Mouse (Mus musculus) hindbrain, embryonic 10.5 days (tissue): ENCODE measurements around the gene Setd7. TPM values are rescaled to one million over a fixed set of nuclear protein-coding genes. Genes with fewer than 3 reads are reported as not detected.

Experiments
- DNase-seq: peaks from one replicate; pipeline ENCODE4 v3.0.0-alpha.2; 2017; ENCODE audit warnings: low spot score
- H3K27ac ChIP-seq: fragments of 300-500 bp; sonication (generic); 2 replicates; pipeline ENCODE4 v1.5.1; 2016; ENCODE audit warnings: mild to moderate bottlenecking, moderate library complexity
- H3K27me3 ChIP-seq: fragments of 300-500 bp; sonication (generic); 2 replicates; pipeline ENCODE4 v1.6.1; 2016; ENCODE audit warnings: mild to moderate bottlenecking; ENCODE audit not compliant: poor library complexity, insufficient read depth, severe bottlenecking
- H3K36me3 ChIP-seq: fragments of 300-500 bp; sonication (generic); 2 replicates; pipeline ENCODE4 v1.6.1; 2016; ENCODE audit warnings: mild to moderate bottlenecking, moderate library complexity
- H3K4me1 ChIP-seq: fragments of 300-500 bp; sonication (generic); replicated peaks from 2 replicates; pipeline ENCODE4 v1.6.1; 2016; ENCODE audit warnings: mild to moderate bottlenecking
- H3K4me3 ChIP-seq: fragments of 300-500 bp; sonication (generic); 2 replicates; pipeline ENCODE4 v1.5.1; 2016; ENCODE audit warnings: mild to moderate bottlenecking, moderate library complexity
- H3K9me3 ChIP-seq: fragments of 300-500 bp; sonication (generic); 2 replicates; pipeline ENCODE4 v1.6.1; 2016; ENCODE audit warnings: mild to moderate bottlenecking, moderate library complexity
- WGBS: fragments of 180-500 bp; shearing (Covaris S2); methylation state at CpG from one replicate; pipeline ENCODE4 v1.1.7; 2016; 5-methylcytosine and 5-hydroxymethylcytosine counted together
- polyA plus RNA-seq: library from polyadenylated mRNA; unstranded; fragments of >200 nt; fragmentation: Nextera tagmentation; extraction: Ambion mirVana; gene quantifications from 2 replicates; pipeline ENCODE4 v1.2.1, GENCODE M21; 2016

Gene Setd7
- polyA plus RNA-seq, 1 experiment from 2014 or later: 3.0 TPM

DNA sequence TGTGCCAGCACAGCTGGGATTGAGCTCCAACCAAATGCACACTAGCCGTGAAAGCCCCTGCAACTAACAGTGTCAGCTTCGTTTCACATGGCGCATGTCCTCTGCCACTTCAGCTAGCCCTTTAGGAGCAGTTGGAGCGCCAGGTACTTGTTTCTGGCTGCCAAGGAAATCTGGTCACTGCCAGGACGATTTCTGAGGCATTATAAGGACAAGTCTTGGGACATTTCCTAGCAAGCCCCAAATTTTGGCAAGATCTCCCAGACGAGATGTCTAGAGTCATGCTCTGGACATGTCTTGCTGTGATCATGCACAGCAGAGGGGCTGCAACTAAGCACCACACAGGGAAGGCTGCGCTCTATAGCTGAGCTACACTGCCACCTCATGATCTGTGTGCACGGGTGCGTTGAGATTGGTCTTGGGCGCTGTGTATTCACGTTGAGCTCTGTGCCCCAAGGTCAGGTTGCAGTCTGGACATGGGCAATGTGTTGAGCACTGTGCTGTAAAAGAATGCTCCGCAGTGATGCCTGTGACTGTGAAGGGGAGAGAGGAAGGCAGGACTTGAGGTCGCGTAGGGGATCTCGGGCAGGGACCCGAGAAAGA is 35.4 kb downstream of the Setd7 start:
- WGBS: 88% methylated on average over 16 of the region's 16 CpGs
- no peak for DNase-seq

DNA sequence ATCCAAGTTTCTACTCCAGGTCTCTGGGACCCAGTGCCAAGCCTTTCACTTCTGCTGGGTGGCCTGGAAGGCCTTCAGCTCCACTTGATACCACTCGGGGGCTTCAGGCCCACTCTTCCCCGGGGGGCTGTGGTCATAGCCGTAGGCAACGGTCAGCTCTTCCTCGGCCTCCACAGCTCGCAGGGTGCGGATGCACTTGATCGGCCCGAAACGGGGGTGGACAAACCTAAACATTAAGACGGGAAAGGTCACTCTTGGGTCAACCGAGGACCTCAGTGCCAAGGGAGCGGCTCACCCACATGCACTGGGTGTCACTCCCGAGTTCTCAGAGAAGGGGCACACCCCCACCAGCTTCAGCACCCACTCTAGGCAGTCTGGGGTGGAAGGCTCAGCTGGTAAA is 39.4 kb downstream of the Setd7 start:
- H3K36me3 ChIP-seq: peaks cover 73% of the 10 kb centered on the region

More for the DNA sequence above, 35.4 kb downstream of the Setd7 start:
- Histone ChIP-seq H3K27ac (no peak overlapping the region), H3K4me1 (no peaks in the 10 kb centered on the region), H3K4me3 (no peak overlapping the region), H3K9me3 (no peaks in the 10 kb centered on the region), H3K27me3 (no peaks in the 10 kb centered on the region), H3K36me3 (peaks cover 99% of the 10 kb centered on the region)

DNA sequence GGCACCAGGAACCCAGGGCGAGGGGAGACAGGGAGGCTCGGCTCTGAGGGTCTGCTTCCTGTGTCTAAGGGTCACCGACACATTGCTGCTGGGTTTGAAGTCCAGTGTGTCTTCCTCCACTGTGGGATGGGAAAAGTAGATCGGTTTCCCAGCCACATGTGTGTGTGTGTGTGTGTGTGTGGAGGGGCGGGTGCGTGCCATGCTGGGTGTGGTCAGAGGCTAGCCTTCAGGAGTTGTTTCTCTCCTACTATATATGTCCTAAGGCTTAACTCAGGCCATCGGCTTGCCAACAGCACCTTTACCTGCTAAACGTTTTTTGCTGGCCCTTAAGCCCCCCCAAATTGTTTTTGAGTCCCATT is 41.9 kb downstream of the Setd7 start:
- no peaks in the 10 kb centered on the region for H3K9me3 ChIP-seq
- no peak overlapping the region for H3K4me3 ChIP-seq
- H3K36me3 ChIP-seq: peaks cover 48% of the 10 kb centered on the region
- no peaks in the 10 kb centered on the region for H3K27me3 ChIP-seq
- 68% methylated on average over 8 of the region's 8 CpGs for WGBS
- DNase-seq: no peak
- peak overlapping the region; percentile 50; the same call in 1 of the 2 replicates for H3K27ac ChIP-seq
- peaks cover 11% of the 10 kb centered on the region for H3K4me1 ChIP-seq

More for the DNA sequence above, 39.4 kb downstream of the Setd7 start:
- no peak overlapping the region for H3K27ac ChIP-seq
- no peaks in the 10 kb centered on the region for H3K27me3 ChIP-seq
- no peaks in the 10 kb centered on the region for H3K9me3 ChIP-seq
- H3K4me3 ChIP-seq: no peak overlapping the region
- peaks cover 11% of the 10 kb centered on the region for H3K4me1 ChIP-seq
- DNase-seq: no peak
- WGBS: 92% methylated on average over 14 of the region's 14 CpGs

DNA sequence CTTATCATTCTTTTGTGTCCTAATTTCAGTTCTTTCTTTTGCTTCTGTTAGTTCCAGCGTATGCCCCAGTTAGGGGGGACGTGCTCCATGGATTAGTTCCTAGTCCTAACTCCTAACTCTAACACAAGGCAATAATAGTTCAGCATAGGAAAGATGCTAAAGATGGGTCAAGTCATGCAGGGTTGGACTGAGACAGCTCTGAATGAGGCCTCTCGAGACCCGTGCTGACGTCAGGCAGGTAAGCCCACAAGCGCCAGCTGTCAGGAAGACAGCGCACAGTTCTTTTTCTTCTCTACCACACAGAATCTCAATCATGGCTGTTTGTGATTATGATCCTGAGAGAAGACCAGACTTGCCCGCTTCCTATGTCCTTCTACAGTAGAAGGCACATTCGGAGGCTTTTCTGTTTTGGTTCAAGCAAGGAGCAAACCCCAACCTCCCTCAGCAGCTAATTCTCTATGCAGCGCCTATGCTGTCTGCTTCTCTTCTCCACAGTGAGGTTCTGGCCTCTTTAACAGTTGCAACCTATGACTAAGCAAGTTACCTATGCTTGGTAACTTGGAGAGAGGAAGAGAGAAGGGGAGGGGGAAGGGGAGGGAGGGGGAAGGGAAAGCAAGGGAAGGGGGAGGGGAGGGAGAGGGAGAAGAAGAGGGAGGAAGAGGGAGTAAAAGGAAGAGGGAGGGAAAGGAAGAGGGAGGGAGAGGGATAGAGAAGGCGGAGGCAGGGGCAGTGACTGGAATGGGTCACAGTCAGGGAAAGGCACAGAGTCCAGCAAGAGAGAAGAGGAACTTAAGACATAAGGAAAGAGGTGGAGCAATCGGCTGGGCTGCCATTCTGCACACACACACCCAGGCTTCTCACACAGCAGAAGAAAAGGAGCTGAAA is 42.6 kb downstream of the Setd7 start:
- Histone ChIP-seq H3K4me3 (no peak overlapping the region), H3K36me3 (peaks cover 41% of the 10 kb centered on the region), H3K27me3 (no peaks in the 10 kb centered on the region), H3K9me3 (no peaks in the 10 kb centered on the region), H3K27ac (peak overlapping the region; percentile 50; the same call in 1 of the 2 replicates), H3K4me1 (peaks cover 11% of the 10 kb centered on the region)
- WGBS: 81% methylated on average over 12 of the region's 12 CpGs
- no peak for DNase-seq

DNA sequence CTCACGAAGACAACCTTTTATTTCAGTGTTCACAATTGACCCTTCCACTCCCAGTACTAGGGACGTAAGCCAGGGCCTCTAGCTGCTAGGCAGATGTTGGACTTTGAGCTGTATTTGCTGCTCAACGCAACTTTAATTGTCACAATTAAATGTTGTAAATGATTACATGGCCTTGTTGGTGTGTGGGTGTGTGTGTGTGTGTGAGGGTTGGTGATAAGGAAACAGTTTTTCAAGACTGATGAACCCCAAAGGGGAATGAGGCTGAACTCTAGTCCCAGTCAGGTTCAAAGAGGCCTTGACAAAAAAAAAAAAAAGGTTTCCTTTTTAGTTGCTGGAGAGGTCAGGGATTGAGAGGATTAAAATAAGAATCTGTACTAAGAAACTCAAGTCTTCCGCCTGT is 43.2 kb downstream of the Setd7 start:
- Histone ChIP-seq H3K9me3 (no peaks in the 10 kb centered on the region), H3K4me1 (peaks cover 11% of the 10 kb centered on the region), H3K4me3 (no peak overlapping the region), H3K36me3 (peaks cover 35% of the 10 kb centered on the region), H3K27me3 (no peaks in the 10 kb centered on the region), H3K27ac (no peak overlapping the region)
- DNase-seq: no peak
- WGBS: 90% methylated on average over 4 of the region's 4 CpGs

DNA sequence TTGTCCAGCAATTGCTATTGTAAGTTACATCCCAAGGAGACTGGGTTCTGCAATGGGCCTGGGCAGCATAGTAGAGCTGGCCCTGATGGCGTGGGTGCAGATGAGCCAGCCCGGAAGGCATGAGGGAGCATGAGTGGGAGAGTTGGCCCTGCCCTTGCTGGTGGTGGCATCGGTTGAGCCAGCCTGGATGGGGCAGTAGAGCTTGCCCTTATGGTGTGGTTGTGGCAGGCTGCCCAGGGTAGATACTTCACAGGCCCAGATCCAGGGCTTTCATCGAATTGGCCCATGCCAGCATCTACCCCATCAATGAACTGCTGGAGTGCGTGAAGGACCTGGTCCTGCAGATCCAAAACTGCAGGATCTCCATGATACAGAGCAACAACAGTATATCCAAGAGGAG is 48.7 kb downstream of the Setd7 start:
- Histone ChIP-seq H3K27ac (no peak overlapping the region), H3K9me3 (no peaks in the 10 kb centered on the region), H3K4me3 (no peak overlapping the region), H3K27me3 (no peaks in the 10 kb centered on the region), H3K36me3 (peaks cover 4% of the 10 kb centered on the region; the same call in 1 of the 2 replicates), H3K4me1 (no peaks in the 10 kb centered on the region; the same call in 1 of the 2 replicates)
- WGBS: 95% methylated on average over 5 of the region's 5 CpGs
- no peak for DNase-seq

DNA sequence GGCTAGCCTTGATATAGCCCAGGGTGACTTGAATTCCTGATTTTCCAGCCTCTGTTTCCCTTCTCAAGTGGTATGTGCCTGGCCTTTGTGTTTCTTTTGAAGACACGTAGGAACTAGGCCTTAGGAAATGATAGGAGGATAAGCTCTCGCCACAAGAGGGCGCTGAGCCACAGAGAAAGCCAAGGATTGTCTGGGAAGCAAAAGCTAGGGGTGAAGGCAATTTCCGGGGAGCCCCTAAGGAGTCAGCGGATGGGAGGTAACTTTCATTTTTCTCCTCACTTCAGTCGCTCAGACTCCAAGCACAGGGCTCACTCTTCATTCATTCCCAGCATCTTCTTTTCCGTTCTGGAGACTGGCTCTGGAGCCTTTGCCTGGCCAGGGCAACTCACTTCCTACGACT is 49.8 kb downstream of the Setd7 start:
- peak; percentile 72 for DNase-seq
- Histone ChIP-seq H3K27me3 (no peaks in the 10 kb centered on the region), H3K4me3 (no peak overlapping the region), H3K27ac (peak overlapping the region; percentile 53; the same call in 1 of the 2 replicates), H3K9me3 (no peaks in the 10 kb centered on the region), H3K36me3 (peaks cover 4% of the 10 kb centered on the region; the same call in 1 of the 2 replicates), H3K4me1 (no peaks in the 10 kb centered on the region; the same call in 1 of the 2 replicates)
- 33% methylated on average over 8 of the region's 8 CpGs for WGBS

DNA sequence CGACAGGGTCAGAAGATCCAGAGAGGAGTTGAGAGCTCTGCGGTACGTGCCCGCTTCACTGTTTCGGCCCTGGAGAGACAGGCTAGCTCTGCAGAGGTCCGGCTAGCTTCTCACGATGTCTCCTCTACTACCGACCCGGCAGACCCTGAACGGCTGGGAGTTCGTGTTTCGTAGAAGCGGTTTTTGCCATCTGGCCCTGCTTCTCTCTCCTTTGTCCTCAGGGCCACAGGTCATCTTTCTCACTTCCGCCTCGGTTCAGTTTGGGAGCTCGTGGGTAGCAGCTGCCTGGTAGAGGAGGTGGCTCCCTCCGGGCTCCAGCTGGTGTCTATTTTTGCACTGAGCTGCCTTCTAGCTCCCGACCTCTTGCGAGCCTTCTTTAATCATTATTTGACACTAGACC is 55.2 kb downstream of the Setd7 start:
- Histone ChIP-seq H3K36me3 (no peaks in the 10 kb centered on the region), H3K27ac (peak overlapping the region; percentile 81), H3K4me3 (no peak overlapping the region), H3K27me3 (no peaks in the 10 kb centered on the region), H3K4me1 (peaks cover 15% of the 10 kb centered on the region; the same call in 1 of the 2 replicates), H3K9me3 (no peaks in the 10 kb centered on the region)
- WGBS: 51% methylated on average over 19 of the region's 19 CpGs
- peak; percentile 80 for DNase-seq

DNA sequence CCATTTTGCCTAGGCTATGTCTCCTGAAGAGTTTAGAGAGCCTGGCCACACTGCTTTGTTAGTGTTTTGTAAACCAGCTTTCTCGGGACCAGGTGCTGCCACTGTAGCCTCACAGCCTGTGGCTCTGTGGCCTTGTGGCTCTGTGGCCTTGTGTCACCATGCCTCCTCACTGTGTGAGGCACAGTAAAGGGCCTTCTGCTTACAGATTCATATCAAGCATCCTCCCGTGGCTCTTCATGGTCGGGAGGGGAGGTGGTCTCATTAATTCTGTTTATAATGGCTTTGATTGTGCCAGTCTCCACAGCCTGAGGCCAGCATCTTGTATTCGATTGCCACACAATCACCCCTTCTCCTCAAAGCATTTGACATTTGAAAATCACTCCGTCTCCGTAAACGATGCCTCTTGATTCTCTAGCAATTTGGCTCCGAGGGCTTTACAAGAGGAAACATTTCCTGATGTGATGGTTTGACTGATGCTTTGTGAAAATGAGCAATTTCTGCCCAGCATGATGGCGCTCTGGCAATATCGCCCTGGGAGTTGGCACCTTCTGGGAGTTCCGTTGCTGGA is 56.2 kb downstream of the Setd7 start:
- H3K4me3 ChIP-seq: no peak overlapping the region
- no peaks in the 10 kb centered on the region for H3K27me3 ChIP-seq
- H3K36me3 ChIP-seq: no peaks in the 10 kb centered on the region
- no peaks in the 10 kb centered on the region for H3K9me3 ChIP-seq
- whole genome bisulfite sequencing: 76% methylated on average over 11 of the region's 11 CpGs
- H3K4me1 ChIP-seq: peaks cover 15% of the 10 kb centered on the region; the same call in 1 of the 2 replicates
- DNase-seq: no peak
- peak overlapping the region; percentile 81 for H3K27ac ChIP-seq

DNA sequence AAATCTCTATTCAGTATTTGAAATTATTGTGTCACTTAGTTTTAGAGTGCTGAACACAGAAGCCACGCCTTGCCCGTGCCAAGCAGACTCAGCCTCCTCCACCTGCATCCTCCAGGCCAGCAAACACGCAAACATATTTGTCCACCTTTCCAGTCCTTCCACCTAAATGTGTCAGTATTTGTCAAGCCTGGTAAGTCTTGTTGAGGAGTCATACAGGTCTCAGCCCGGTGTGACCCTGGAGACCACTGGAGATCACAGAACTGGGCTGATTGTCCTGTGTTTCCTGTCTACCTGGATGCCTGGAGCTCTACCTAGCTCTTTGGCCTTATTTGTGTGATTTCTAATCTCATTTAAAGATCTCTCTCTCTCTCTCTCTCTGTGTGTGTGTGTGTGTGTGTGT is 60.8 kb downstream of the Setd7 start:
- Histone ChIP-seq H3K4me1 (peaks cover 8% of the 10 kb centered on the region; the same call in 1 of the 2 replicates), H3K36me3 (peaks cover 4% of the 10 kb centered on the region; the same call in 1 of the 2 replicates), H3K9me3 (no peaks in the 10 kb centered on the region), H3K27ac (no peak overlapping the region), H3K27me3 (no peaks in the 10 kb centered on the region), H3K4me3 (no peak overlapping the region)
- WGBS: 92% methylated on average over 4 of the region's 4 CpGs
- no peak for DNase-seq

DNA sequence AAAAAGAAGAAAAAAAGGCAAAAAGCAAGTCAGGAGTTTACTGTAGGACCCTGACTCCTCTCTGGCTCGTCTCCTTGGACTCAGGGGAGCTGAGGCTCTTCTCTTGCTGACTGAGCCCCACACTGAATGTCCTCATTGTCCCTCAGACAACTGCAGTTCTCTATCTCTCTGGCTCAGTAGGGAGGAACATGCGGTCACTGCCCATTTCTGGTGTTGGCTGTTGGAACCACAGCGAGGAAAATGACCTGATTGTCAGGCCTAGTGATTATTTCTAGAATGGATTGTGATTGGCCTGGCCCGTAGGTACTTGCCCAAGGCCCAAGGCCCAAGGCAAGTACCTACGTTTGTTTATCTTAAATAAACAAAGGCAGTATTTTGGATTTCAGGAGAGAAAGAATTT is 62.0 kb downstream of the Setd7 start:
- peaks cover 12% of the 10 kb centered on the region for H3K36me3 ChIP-seq
- WGBS: 76% methylated on average over 5 of the region's 5 CpGs
- H3K4me3 ChIP-seq: no peak overlapping the region
- H3K27me3 ChIP-seq: no peaks in the 10 kb centered on the region
- H3K4me1 ChIP-seq: no peaks in the 10 kb centered on the region
- no peaks in the 10 kb centered on the region for H3K9me3 ChIP-seq
- DNase-seq: no peak
- H3K27ac ChIP-seq: no peak overlapping the region

DNA sequence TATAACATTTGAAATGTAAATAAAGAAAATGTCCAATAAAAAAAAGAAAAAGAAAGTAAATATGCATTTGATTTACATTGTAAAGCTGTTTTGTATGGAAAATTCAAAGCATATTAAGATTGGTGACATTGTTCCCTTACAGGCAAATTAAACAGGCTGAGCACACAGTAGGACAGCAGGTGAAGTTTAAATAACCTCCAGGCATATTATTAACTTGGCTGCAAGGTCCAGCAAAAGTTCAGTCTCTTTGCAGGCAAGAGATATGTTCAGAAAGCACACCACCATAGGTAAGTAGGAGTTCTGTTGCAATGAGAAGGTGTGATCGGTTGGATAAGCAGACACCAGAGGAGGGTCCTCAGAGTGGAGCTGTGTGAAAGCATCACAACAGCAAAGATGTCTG is 62.7 kb downstream of the Setd7 start:
- Histone ChIP-seq H3K4me1 (no peaks in the 10 kb centered on the region), H3K27ac (no peak overlapping the region), H3K4me3 (no peak overlapping the region), H3K9me3 (no peaks in the 10 kb centered on the region), H3K36me3 (peaks cover 19% of the 10 kb centered on the region), H3K27me3 (no peaks in the 10 kb centered on the region)
- 94% methylated on average over 1 of the region's 1 CpGs for WGBS
- DNase-seq: no peak

DNA sequence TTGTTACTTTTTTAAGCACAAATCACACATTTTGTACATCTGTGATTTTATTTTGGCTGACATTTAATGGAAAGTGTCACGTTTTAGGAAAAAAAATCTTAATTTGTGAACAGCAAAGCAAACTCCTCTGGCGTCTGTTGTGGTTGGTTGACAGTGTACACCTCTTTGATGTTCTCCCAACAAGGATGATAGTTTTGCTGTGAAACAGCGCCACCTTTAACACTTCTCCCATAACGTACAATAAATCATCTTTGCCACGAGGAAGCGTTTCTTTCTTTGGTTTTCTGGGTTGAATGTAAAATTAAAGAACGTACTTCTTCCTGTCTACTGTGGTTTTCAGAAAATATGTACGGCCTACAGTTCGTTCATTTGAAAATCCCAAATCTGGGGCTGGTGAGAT is 65.0 kb downstream of the Setd7 start:
- 93% methylated on average over 9 of the region's 9 CpGs for WGBS
- Histone ChIP-seq H3K27ac (no peak overlapping the region), H3K4me1 (no peaks in the 10 kb centered on the region), H3K9me3 (no peaks in the 10 kb centered on the region), H3K27me3 (no peaks in the 10 kb centered on the region), H3K4me3 (no peak overlapping the region), H3K36me3 (peaks cover 19% of the 10 kb centered on the region)
- DNase-seq: no peak
